Mouse (Mus musculus): ENCODE results near the gene Glis3. TPM values are rescaled to one million over a fixed set of nuclear protein-coding genes. Genes with fewer than 3 reads are reported as not detected.

The Glis3 gene
- polyA plus RNA-seq, 1 experiment from 2014 or later, result 2.9 TPM

DNA sequence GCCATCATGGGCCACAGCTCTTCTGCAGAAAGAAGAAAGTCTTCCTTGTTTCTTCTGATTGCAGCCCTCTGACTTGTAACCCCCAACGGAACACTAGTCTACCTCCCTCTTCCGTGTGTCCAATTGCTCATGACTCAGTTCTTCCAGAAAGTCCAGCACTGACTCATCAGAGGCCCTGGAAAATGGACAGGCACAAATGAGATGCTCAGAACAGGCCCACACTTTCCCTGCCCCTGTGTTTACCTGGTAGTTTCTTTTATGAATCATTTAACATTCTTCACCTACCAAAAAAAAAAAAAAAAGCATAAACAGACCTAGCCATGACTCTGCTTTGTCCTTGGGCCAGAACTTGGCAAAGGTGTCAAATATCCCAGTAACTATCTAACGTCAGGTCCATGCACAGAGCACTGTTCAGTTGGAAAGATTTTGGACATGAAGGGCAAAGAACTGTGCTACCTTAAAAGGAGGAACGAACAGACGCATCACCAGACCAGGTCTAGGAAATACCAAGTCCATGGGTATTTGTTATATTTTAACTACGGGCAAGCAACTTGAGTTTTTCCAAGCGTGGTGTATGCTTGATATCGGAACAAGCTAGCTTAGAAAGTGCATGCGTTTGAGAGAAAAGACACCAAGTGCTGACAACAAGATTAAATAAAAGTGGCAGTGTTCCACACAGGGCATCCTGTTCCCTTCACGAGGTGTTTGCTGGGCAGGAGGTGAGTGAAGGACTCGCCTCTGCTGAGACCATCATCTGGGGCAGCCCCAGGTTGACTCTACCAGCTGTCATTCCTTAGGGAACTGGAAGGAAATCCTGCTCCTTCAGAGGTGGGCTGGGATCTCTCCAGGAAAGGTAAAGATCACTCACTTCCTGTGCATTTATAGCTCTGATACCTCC is 58.0 kb downstream of the Glis3 start:
- Histone ChIP-seq H3K27me3 (ENCODE audit: control insufficient read depth, insufficient read depth, low read length) (no peaks in the 10 kb centered on the region), H3K9ac (ENCODE audit: low read depth, low read length) (no peak overlapping the region), H3K4me2 (replicated peaks; ENCODE audit: low read depth, low read length) (no peak overlapping the region), H3K4me1 (replicated peaks; ENCODE audit: control insufficient read depth, insufficient read depth, low read length) (no peaks in the 10 kb centered on the region), H3K4me3 (ENCODE audit: low read depth, low read length) (no peak overlapping the region), H3K36me3 (ENCODE audit: control insufficient read depth, insufficient read depth, low read length) (no peaks in the 10 kb centered on the region), H3K27ac (ENCODE audit: low read depth, low read length) (no peak overlapping the region), H3K9me3 (ENCODE audit: control insufficient read depth, low read length) (no peaks in the 10 kb centered on the region)
- ATAC-seq (ENCODE audit: low FRiP score), result no peak
- WGBS, result 88% methylated on average over 11 of the region's 11 CpGs
- DNase-seq (ENCODE audit: low spot score), result no peak

DNA sequence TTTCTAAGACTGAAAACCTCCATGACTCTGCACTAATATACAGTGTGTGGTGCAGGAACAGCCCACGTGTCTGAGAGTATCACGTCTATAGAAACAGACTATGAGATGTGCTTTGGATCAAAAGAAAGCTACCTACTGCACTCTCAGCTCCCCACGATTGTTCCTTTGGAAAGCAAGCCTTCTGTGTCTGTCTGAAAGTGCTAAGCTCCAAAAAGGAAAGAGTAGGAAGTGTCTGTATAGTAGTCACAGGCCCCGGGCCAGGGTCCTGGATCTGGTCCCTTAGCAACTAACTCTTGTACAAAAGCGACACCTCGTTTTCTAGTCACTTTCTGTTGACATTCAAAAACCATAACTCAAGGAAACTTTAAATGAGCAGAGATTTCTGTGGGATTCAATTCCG is 62.1 kb downstream of the Glis3 start:
- no peak for DNase-seq (ENCODE audit: low spot score)
- no peak overlapping the region for H3K4me2 ChIP-seq (replicated peaks; ENCODE audit: low read depth, low read length)
- no peaks in the 10 kb centered on the region for H3K4me1 ChIP-seq (replicated peaks; ENCODE audit: control insufficient read depth, insufficient read depth, low read length)
- no peak overlapping the region for H3K9ac ChIP-seq (ENCODE audit: low read depth, low read length)
- H3K27ac ChIP-seq (ENCODE audit: low read depth, low read length), result no peak overlapping the region
- no peaks in the 10 kb centered on the region for H3K27me3 ChIP-seq (ENCODE audit: control insufficient read depth, insufficient read depth, low read length)
- H3K4me3 ChIP-seq (ENCODE audit: low read depth, low read length), result no peak overlapping the region
- H3K9me3 ChIP-seq (ENCODE audit: control insufficient read depth, low read length), result no peaks in the 10 kb centered on the region
- H3K36me3 ChIP-seq (ENCODE audit: control insufficient read depth, insufficient read depth, low read length), result no peaks in the 10 kb centered on the region
- ATAC-seq (ENCODE audit: low FRiP score), result no peak
- 86% methylated on average over 7 of the region's 7 CpGs for WGBS

DNA sequence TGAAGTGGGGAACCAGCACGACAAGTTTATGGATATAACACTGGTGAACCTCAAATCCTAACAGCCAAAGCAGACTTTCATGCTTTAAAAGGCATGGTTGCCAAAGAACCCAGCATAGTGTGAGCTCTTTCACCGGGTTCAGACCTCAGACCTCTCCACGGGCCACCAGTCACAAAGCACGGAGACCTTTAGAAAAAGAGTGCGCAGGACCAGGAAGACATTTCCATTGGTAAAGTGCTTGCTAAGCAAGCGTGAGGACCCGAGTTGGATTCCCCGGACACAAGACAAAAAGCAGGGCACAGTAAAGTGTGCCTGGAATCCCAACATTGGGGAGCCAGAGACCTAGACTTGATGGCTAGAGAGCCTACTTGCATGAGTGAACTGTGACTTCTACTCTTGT is 62.7 kb downstream of the Glis3 start:
- WGBS, result 56% methylated on average over 8 of the region's 8 CpGs
- no peak for ATAC-seq (ENCODE audit: low FRiP score)
- Histone ChIP-seq H3K4me2 (replicated peaks; ENCODE audit: low read depth, low read length) (no peak overlapping the region), H3K9me3 (ENCODE audit: control insufficient read depth, low read length) (no peaks in the 10 kb centered on the region), H3K27me3 (ENCODE audit: control insufficient read depth, insufficient read depth, low read length) (no peaks in the 10 kb centered on the region), H3K4me3 (ENCODE audit: low read depth, low read length) (no peak overlapping the region), H3K36me3 (ENCODE audit: control insufficient read depth, insufficient read depth, low read length) (no peaks in the 10 kb centered on the region), H3K9ac (ENCODE audit: low read depth, low read length) (no peak overlapping the region), H3K4me1 (replicated peaks; ENCODE audit: control insufficient read depth, insufficient read depth, low read length) (no peaks in the 10 kb centered on the region), H3K27ac (ENCODE audit: low read depth, low read length) (no peak overlapping the region)
- no peak for DNase-seq (ENCODE audit: low spot score)

DNA sequence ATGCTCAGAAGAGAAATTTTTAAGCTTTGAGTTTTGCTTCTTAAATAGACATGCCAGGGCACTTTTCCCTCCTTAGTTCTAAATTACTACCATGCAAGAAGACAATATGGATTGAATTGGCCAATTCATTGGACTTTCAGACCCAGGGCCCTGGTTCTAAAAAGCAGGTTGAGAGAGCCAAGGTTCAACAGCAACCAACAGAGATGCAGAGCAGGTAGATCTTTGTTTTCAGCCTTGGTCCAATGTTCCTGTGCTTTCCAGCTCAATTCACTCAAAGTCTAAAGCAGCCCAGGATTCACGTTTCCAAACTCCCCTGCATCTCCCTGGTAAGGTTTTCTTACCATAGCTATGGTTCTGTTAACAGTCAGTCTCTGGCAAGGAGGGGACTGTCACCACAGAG is 63.4 kb downstream of the Glis3 start:
- Histone ChIP-seq H3K4me3 (ENCODE audit: low read depth, low read length) (no peak overlapping the region), H3K36me3 (ENCODE audit: control insufficient read depth, insufficient read depth, low read length) (no peaks in the 10 kb centered on the region), H3K27me3 (ENCODE audit: control insufficient read depth, insufficient read depth, low read length) (no peaks in the 10 kb centered on the region), H3K4me1 (replicated peaks; ENCODE audit: control insufficient read depth, insufficient read depth, low read length) (no peaks in the 10 kb centered on the region), H3K9me3 (ENCODE audit: control insufficient read depth, low read length) (no peaks in the 10 kb centered on the region), H3K4me2 (replicated peaks; ENCODE audit: low read depth, low read length) (no peak overlapping the region), H3K27ac (ENCODE audit: low read depth, low read length) (no peak overlapping the region), H3K9ac (ENCODE audit: low read depth, low read length) (no peak overlapping the region)
- no peak for ATAC-seq (ENCODE audit: low FRiP score)
- no peak for DNase-seq (ENCODE audit: low spot score)
- WGBS, result 59% methylated on average over 1 of the region's 1 CpGs

DNA sequence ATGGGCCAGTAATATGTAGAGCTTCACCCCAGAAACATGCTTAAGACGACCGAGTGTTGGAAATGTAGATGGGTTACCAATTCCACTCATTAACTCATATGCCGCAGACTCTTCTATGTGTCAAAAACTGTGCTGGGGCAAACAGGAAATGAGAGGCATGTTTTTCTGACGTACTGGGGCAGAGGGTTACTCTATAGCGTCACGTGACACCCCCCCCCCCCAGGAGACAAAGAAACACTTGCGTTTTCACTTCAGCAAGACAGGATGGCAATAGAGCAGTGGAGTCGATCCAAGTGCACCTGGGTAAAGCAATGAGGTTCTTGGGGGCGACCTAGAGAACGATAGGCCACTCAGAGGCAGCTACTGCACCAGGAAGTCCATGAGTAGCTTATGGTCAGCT is 67.6 kb downstream of the Glis3 start:
- Histone ChIP-seq H3K4me3 (ENCODE audit: low read depth, low read length) (no peak overlapping the region), H3K9ac (ENCODE audit: low read depth, low read length) (no peak overlapping the region), H3K36me3 (ENCODE audit: control insufficient read depth, insufficient read depth, low read length) (no peaks in the 10 kb centered on the region), H3K27me3 (ENCODE audit: control insufficient read depth, insufficient read depth, low read length) (no peaks in the 10 kb centered on the region), H3K4me2 (replicated peaks; ENCODE audit: low read depth, low read length) (no peak overlapping the region), H3K9me3 (ENCODE audit: control insufficient read depth, low read length) (no peaks in the 10 kb centered on the region), H3K27ac (ENCODE audit: low read depth, low read length) (no peak overlapping the region), H3K4me1 (replicated peaks; ENCODE audit: control insufficient read depth, insufficient read depth, low read length) (no peaks in the 10 kb centered on the region)
- 82% methylated on average over 10 of the region's 10 CpGs for WGBS
- no peak for ATAC-seq (ENCODE audit: low FRiP score)
- no peak for DNase-seq (ENCODE audit: low spot score)

DNA sequence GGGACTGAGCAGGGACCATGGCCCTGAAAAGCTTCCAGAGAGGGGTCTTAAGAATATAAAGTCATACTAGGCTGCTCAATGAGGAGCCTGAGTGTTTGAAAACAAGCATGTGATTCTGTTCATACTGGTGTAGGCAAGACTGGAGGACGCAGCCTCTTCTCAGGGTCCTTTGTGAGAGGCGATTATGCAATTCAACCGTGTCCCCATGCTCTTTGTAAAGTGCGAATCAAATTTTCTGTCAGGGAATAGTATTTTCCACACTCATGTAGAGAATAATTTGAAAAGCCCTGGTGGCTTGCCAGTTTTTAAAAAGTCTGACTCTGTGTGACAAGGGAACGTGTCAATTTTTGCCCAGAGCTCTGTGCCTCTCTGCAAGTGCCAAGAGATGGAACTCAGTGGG is 71.1 kb downstream of the Glis3 start:
- H3K9ac ChIP-seq (ENCODE audit: low read depth, low read length), result no peak overlapping the region
- peak; percentile 22 for DNase-seq (ENCODE audit: low spot score)
- no peaks in the 10 kb centered on the region for H3K4me1 ChIP-seq (replicated peaks; ENCODE audit: control insufficient read depth, insufficient read depth, low read length)
- no peaks in the 10 kb centered on the region for H3K36me3 ChIP-seq (ENCODE audit: control insufficient read depth, insufficient read depth, low read length)
- H3K27ac ChIP-seq (ENCODE audit: low read depth, low read length), result 0 out of 2 replicates have a peak overlapping the region, but pooled peaks have one; percentile 27
- H3K4me2 ChIP-seq (replicated peaks; ENCODE audit: low read depth, low read length), result no peak overlapping the region
- no peaks in the 10 kb centered on the region for H3K27me3 ChIP-seq (ENCODE audit: control insufficient read depth, insufficient read depth, low read length)
- H3K9me3 ChIP-seq (ENCODE audit: control insufficient read depth, low read length), result no peaks in the 10 kb centered on the region
- peak; percentile 30; the same call in 1 of the 2 replicates for ATAC-seq (ENCODE audit: low FRiP score)
- no peak overlapping the region for H3K4me3 ChIP-seq (ENCODE audit: low read depth, low read length)
- 45% methylated on average over 5 of the region's 5 CpGs for WGBS

DNA sequence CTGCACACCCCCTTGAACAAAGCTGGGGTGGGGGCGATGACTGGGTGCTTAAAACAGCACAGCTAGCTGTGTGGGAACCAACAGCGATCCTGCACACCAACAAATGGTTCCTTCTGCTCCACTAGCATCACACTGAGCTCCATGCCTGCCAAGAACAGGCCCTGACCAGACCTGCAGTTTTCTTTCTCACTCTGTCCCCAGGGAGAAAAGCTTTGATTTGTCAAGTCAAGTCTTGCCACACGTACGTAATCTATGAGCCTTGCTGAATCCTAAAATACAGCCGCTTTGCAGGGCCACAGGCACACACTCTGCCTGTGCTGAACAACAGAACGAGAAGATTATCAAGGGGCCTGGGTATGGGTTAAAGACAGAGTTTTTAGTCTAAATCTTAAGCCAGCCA is 71.6 kb downstream of the Glis3 start:
- Histone ChIP-seq H3K9ac (ENCODE audit: low read depth, low read length) (no peak overlapping the region), H3K36me3 (ENCODE audit: control insufficient read depth, insufficient read depth, low read length) (no peaks in the 10 kb centered on the region), H3K27ac (ENCODE audit: low read depth, low read length) (0 out of 2 replicates have a peak overlapping the region, but pooled peaks have one; percentile 27), H3K27me3 (ENCODE audit: control insufficient read depth, insufficient read depth, low read length) (no peaks in the 10 kb centered on the region), H3K4me2 (replicated peaks; ENCODE audit: low read depth, low read length) (no peak overlapping the region), H3K4me3 (ENCODE audit: low read depth, low read length) (no peak overlapping the region), H3K9me3 (ENCODE audit: control insufficient read depth, low read length) (no peaks in the 10 kb centered on the region), H3K4me1 (replicated peaks; ENCODE audit: control insufficient read depth, insufficient read depth, low read length) (no peaks in the 10 kb centered on the region)
- 75% methylated on average over 6 of the region's 6 CpGs for WGBS
- ATAC-seq (ENCODE audit: low FRiP score), result no peak
- no peak for DNase-seq (ENCODE audit: low spot score)

DNA sequence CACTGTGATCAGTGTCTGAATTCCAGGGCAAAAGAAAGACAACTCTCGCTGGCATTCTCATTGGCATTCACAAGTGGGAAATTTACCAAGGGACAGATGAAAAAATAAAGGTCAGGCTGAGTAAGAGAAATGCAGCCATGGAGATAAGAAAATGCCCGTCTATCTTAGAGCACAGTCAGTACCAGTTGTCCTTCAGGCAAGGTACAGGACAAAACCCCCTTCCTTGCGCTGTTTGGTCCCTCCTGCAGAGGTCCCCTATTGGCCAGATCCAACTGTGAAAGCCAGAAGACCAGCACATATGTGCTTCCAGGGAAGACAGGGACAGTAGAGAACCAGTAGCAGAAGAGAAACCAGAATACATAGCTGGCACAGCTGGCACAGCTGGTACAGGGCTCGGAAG is 79.0 kb downstream of the Glis3 start:
- ATAC-seq (ENCODE audit: low FRiP score) (no peak), DNase-seq (ENCODE audit: low spot score) (no peak)
- WGBS, result 83% methylated on average over 4 of the region's 4 CpGs
- Histone ChIP-seq H3K4me1 (replicated peaks; ENCODE audit: control insufficient read depth, insufficient read depth, low read length) (no peaks in the 10 kb centered on the region), H3K36me3 (ENCODE audit: control insufficient read depth, insufficient read depth, low read length) (no peaks in the 10 kb centered on the region), H3K9me3 (ENCODE audit: control insufficient read depth, low read length) (no peaks in the 10 kb centered on the region), H3K27me3 (ENCODE audit: control insufficient read depth, insufficient read depth, low read length) (no peaks in the 10 kb centered on the region), H3K4me2 (replicated peaks; ENCODE audit: low read depth, low read length) (no peak overlapping the region), H3K27ac (ENCODE audit: low read depth, low read length) (no peak overlapping the region), H3K9ac (ENCODE audit: low read depth, low read length) (no peak overlapping the region), H3K4me3 (ENCODE audit: low read depth, low read length) (no peak overlapping the region)

DNA sequence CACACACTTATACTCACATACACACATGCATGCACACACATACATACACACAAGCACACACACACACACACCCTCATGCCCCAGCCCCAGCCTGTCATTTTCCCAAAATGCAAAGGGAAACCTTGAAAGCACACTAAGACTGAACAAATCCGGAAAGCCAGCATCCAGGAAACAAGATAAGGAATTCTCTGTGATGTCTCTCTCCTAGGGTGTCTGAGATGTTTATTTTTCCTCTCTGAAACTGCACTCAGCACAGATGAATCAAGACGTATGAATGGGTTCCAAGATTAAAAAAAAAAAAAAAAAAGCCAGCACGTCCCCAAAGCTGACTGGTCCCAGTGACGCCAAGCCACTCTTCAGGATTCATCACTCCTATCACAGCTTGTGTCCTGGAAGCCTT is 85.7 kb downstream of the Glis3 start:
- Histone ChIP-seq H3K9me3 (ENCODE audit: control insufficient read depth, low read length) (no peaks in the 10 kb centered on the region), H3K27ac (ENCODE audit: low read depth, low read length) (no peak overlapping the region), H3K4me3 (ENCODE audit: low read depth, low read length) (no peak overlapping the region), H3K27me3 (ENCODE audit: control insufficient read depth, insufficient read depth, low read length) (no peaks in the 10 kb centered on the region), H3K4me1 (replicated peaks; ENCODE audit: control insufficient read depth, insufficient read depth, low read length) (no peaks in the 10 kb centered on the region), H3K36me3 (ENCODE audit: control insufficient read depth, insufficient read depth, low read length) (no peaks in the 10 kb centered on the region), H3K9ac (ENCODE audit: low read depth, low read length) (no peak overlapping the region), H3K4me2 (replicated peaks; ENCODE audit: low read depth, low read length) (no peak overlapping the region)
- DNase-seq (ENCODE audit: low spot score) (no peak), ATAC-seq (ENCODE audit: low FRiP score) (no peak)
- WGBS, result 64% methylated on average over 4 of the region's 4 CpGs

Measured in hindbrain, embryonic 11.5 days (tissue).